Mouse (Mus musculus) left cerebral cortex, adult 18-20 months (tissue): ENCODE data around the gene Fntb. TPM values are rescaled to one million over a fixed set of nuclear protein-coding genes. Genes with fewer than 3 reads are reported as not detected.
"Not testable (repeated sequence)": the region's sequence is repeated elsewhere in the genome, so short reads cannot be mapped to it uniquely, and the experiment has no call there.

Experiments used
- DNase-seq, 2 experiments: peaks; one replicate each; pipeline ENCODE4 v3.0.0; 2021 to 2022; ENCODE audit warnings: low spot score in 2 of 2, mixed read lengths in 1 of 2
- total RNA-seq, 2 experiments: library from RNA; stranded (reverse); gene quantifications; 2 replicates each; pipeline ENCODE4 v1.2.3; 2021

Gene Fntb
- total RNA-seq, 2 experiments from 2014 or later = 26.9 to 28.4 TPM

DNA sequence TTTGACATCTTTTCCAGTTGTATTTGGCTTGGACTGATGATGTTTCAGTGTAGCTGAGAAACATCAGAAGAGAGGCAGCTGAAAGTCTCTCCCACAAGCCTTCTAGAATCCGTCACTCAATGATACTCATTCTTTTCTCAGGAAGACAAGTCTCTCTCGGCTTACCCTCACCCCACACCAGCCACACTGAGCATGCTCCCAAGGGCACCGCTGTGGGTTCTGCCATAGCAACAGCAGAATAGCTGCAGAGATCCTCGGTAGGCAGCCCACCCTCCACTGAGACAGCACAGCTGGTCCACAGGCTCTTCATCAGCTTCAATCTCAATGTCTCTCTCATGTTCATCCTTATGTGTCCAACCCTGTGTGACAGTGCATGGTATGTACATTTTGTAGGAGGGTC is 59.9 kb downstream of the Fntb start:
- no peak for DNase-seq

DNA sequence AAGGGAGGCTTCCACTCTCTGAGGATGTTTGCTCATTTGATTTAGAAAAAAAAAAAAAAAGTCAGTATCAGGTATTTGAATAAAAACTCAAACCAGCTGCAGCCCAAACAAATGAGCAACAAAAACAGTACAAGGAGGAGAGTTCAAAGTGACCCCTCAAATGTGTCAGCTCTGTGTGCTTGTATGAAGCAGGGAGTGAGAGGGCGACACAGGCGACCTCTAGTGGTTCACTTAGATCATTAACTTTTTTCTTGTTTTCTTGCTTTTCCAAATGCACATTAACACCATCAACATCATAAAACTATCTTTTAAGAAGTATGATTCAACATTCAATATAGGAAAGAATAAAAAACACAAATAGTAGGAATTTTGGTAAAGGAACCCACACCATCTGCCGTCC is 67.3 kb downstream of the Fntb start:
- no peak for DNase-seq

DNA sequence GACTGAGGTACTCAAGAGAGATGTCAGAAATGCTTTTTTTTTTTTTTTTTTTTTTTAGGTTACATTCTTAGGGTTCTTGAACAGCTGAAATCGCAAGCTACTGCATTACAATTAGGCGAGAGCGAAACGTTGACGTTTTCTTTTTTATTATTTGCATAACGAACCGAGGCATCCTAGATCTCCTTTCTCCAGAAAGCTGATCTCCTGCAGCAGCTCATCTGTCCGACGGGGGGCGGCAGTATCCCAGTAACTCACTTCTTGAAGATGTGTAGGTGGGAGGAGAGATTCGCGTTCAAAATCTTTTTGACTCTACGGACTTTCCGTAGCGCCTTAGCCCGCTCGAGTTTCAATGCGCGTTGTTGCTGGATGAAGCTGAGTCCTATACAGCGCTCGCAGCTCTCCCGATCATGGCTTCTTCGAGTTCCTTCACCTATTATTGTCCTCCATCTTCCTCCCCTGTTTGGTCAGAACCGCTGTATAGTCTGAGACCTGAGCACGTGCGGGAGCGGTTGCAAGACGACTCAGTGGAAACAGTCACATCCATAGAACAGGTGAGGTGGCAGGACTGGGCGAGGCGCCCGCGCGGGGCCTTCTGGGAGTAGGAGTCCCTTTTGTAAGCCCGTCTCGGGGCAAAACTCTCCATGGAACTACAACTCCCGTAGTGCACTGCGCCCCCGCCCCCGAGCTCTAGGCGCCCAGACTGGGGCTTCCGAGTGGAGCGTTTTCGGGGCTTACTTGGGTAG is 71.9 kb downstream of the Fntb start:
- peak; percentile 99 for DNase-seq

DNA sequence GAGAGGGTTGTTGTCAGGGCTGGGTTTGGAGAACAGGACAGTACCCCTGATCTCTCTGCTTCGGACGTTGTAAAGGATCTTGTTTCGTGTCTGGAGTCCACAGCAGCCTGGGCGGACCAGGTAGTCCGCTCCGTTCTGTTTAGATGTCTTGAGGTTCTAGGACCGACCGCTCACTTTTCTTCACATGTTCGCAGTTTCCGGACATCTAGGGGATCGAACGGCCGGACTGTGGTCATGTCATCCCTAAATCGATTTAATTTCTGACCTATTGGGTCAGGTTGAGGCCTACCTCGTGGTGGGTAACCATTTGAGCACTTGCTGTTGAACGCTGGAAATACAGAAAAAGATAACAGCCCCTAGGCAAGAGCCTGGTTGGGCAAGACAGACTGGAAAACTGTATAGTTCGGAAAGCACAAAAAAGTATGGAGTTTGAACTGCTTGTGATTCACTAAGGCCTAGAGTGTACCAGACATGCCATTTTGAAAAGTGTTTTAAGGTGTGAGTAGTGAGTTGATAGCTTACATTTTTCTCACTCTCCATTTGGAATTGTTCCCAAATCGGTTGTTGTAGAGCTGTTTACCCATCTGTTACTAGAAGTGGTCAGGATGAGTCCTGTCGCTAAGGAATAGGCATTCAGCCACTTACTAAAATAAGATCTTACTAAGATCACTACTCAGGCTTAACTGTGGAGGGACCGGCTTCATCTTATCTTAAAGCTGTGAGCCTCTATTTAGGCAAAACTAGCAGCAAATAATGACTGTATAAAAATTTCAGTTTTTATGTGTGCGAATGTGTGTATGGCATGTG is 72.7 kb downstream of the Fntb start:
- DNase-seq = no peak

DNA sequence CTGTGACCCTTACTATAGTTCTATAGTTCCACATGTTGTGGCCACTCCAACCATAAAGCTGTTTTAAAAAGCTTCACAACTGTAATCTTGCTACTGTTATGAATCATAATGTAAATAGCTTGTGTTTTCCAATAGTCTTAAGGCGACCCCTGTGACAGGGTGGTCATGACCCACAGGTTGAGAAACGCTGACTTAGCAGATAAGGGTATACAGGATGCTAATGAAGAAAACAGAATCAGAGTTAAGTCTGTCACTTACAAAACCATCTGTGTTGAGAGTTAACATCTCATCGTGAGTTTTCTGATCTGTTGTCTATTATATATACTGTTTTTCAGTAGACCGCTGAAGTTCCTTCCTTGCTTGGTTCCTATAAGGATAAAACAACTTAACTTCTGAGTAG is 73.9 kb downstream of the Fntb start:
- no peak for DNase-seq

DNA sequence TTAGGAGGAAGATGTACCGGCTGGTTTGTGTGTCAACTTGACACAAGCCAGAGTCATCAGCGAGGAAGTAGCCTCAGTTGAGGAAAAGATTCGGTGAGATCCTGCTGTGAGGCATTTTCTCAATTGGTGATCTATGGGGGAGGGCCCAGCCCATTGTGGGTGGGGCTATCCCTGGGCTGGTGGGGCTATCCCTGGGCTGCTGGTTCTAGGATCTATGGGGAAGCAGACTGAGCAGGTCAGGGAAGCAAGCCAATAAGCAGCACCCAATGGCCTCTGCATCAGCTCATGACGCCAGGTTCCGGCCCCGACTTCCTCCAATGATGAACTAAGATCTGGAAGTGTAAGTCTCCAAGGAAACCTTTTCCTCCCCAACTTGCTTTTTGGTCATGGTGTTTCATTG is 74.7 kb downstream of the Fntb start:
- DNase-seq = no peak

DNA sequence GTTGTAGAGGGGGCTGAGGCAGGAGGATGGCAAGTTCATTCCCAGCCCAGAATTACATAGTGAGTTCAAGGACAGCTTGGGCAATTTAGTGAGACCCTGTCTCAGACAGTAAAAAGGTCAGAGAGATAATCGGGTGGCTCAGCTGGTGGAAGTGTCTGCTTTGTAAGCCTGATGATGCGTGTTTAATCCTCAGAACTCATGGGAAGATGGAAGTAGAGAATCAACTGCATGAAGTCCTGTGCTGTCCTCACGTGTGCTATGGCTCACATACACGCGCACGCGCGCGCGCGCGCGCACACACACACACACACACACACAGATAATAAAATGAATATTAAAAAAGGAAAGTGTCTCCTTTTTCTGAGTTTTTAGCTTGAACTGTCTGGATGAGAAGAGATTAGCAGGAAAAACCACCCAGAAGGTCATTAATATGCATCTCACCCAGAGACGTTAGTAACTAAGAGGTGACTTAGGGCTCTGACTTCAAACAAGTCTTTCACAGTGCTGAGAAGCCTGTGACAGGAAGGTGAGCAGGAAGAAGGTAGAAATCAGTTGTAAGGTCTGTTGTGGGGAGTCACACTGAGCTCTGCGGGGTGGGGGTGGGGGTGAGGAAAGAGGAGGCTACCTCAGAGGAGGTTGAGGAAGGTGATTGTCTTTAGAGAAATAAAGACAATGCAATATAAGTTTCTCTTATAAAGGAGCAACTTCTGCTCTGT is 79.1 kb downstream of the Fntb start:
- DNase-seq = no peak

DNA sequence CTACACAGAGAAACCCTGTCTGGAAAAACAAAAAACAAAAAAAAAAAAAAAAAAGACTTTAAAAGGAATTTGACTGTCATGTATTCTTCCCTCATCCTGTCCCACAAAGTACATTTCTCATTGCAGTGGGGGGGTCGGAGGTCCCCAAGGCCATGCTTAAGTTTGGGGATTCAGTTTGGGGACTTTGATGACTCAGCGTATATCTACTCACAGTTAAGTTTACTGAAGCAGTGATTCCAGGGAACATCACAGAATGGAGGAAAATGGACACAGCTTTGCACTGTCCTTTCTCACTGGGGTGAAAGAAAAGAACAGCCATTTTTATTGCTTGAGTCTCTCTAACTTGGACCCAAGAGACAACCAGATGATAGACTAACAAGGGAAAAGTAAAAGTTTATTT is 87.0 kb downstream of the Fntb start:
- DNase-seq = no peak

DNA sequence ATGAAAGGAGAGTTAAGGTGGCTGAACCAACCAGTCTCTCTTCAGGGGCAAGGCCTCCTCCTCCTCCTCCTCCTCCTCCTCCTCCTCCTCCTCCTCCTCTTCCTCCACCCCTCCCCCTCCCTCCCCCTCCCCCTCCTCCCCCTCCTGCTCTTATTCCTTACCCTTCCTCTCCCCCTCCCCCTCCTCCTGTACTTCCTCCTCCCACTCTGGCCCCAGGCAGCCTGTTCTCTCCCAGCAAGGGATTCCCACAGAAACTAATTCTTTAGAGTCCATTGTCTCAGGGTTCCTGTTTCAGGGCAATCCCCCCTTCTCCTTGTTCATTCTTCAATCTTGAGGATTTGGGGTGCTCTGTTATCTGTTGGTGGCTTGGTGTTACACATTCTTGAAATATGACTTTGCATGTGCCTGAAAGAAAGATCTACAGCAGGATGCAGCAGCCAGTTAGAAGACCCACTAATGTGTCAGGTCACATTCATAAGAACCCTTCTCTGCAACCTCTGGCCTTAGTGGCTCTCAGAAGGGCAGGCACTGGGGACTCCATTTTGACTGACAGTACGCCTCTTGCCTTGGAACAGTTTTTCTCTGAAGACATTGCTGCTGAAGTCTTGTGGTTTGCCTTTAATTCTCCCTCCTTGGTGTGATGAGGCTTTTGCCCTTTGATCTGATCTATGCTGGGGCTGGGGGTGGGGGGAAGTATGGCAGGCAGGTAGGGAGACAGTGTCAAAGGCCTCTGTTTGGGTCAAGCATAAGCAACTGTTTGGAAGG is 88.2 kb downstream of the Fntb start:
- no peak for DNase-seq

DNA sequence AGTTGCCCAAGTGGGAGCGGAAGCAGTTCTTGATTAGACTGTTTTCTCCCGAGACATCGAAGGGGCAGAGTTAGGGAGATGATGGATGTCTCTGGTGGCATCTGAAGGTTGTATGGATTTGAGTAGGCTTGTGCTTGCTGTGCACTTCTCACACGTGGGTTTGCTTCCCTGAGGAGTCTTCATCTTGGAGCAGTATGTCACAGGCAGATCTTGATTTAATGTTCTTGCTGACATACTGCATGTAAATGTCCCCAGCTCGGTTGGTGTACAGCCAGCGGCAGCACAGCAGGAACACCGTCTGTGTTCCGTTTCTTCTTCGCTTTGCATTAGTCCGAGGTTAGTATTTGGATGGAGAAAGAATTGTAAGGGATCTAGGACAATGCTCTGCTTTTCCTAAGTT is 91.7 kb downstream of the Fntb start:
- no peak for DNase-seq

DNA sequence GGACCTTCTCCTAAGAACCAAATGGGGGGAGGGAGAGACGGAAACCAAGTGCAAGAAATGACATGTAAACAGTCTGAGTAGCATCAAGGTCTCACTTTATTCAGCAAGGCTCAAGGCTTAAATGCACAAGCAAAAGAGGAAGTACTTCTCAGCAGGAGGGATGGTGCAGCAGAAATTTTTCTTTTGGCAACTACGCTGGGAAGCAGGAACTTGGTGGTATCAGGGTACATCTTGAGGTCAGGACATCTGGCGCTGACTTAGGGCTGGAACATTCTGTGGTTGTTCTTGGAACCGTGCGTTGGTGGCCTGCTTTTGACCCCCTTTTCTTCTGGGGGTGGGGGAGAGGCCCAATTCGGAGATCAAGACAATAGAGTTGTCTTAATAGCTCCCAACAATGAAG is 93.4 kb downstream of the Fntb start:
- not testable (repeated sequence) for DNase-seq

DNA sequence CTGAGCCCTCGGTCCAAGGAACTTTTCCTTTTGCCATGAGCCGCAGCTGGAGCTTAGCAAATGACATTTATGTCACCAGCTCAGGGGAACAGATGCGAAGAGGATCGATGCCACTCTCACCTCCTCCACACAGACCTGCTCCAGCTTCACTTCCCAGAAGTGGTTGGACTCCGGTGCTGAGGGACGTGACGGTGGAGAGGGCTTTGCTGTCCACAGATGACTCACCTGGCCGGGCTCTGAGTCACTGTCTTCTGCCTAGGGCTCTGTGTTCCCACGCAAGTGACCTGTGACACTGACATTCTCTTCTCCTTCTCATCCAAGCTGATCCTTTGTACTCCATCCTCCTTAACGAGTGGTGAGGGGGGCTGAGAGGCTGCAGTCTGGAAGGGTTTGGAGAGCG is 98.3 kb downstream of the Fntb start:
- peak; percentile 53 to 54 for DNase-seq

DNA sequence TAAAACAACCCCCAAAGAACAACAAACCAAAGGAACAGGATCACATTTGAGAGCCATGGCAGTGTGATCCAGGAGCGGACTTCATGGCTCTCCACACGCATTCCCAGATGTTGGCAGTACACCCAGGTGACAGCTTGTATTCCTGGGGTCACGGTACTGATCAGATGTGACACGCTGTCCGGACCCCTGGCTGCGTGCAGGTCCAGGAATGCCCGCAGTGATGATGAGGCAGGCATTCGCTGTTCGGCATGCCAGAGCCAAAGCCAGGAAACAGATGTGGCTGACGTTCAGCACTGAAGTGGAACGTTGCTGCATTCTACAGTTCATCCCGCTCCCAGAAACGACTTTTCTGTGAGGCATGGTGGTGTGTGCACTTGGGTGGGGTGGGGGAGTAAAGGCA is 99.9 kb downstream of the Fntb start:
- no peak for DNase-seq

DNA sequence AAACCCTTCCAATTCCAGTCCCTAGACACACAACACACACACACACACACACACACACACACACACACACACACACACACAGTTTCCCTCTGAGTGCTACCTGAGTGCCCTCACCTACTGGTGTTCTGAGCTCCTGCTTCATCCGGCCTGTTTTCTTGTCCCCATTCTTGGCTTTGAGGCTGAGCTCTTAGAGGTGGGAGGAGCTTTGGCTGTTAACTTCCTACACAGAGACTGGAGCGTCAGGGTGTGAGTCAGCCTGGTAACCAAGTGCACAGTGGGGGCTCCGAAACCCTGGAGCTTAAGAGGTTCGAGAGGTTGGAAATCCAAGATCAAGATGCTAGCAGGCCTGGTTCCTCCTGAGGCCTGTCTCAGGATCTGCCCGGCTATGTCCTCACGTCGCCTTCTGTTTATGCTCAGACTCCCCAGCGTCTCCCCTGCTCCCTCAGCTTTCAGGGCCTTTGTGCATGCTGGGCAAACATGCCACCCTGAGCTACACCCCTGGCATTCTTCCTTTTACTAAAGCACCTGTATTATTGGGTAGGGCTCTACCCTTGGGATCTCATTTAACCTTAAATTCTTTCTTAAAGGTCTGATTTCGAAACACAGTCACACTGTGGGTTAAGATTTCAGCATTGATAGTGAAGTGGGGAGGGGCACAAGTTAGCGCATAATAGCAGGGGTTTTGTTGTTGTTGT is 102.3 kb downstream of the Fntb start:
- DNase-seq = peak; percentile 53 to 57

DNA sequence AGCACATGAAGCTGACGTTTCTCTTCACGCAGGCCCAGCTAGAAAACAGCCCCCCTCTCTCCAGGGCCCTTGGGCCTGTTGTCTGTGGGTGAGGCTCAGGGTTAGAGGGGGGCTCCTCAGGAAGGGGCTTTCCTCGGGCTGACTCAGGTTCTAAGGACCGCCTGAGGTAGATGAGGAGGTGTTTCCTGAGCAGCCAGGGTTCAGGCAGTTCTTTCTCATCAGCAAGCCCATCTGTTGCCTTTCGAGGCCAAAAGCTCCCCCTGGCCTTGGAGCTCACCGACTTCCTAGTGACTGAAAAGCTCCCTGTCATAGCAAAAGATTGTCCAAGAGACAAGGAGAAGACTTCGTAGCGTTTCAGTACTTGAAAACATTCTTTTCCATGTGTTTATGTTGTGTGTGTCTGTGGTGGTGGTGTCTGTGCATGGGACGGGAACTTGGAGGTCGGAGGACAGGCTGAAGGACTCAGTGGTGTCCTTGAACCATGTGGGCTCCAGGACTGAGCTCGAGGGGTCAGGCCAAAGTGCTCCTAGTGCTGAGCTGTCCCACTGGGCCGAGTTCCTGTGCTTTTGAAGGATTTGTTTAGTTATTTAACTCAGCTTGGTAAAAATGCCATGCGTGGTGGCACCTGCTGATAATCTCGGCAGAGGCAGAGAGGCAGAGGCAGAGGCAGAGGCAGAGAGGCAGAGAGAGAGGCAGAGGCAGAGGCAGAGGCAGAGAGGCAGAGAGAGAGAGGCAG is 103.2 kb downstream of the Fntb start:
- no peak for DNase-seq

DNA sequence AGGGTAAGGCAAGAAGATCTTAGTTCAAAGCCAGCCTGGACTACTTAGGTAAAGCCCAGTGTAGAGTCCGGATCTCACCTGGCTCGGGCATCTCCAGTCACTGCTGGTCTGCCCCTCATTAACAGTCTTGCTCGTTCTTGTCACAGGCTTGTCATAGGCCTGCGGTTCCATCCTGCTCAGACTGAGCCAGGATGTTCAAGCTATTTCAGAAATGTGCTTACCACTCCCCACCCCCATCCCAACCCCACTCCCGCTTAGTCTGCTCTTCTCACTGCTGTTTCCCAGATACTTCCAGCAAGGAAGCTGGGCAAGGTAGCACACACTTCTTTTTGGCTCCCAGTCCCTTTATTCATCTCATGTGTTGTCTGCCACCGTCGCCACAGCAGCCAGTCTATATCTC is 104.2 kb downstream of the Fntb start:
- no peak for DNase-seq

DNA sequence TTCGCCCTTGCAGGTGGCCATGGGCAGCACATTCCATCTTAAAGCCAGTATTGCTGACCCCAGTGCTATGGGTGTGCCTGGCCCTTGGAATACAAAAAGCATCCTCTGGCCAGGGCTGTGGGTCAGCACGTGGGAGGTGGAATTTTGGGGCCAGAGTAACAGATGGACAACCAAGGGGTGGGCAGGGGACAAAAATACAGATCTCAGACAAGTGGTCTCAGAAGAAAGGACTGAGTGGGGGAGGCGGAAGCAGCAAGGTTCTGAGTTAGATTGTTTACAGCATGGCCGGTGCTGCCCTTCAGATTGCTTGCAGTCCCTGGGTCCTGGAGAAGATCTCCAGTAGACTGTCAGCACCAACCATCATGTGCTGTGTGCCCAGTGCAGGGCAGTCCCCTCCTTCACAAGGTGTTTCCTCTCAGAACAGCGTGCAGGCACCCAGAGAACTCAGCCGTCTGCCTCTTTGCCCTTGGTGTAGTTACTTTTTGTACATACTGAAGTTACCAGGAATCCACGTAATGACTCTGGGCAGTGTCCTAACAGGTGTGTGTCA is 107.5 kb downstream of the Fntb start:
- DNase-seq = no peak

DNA sequence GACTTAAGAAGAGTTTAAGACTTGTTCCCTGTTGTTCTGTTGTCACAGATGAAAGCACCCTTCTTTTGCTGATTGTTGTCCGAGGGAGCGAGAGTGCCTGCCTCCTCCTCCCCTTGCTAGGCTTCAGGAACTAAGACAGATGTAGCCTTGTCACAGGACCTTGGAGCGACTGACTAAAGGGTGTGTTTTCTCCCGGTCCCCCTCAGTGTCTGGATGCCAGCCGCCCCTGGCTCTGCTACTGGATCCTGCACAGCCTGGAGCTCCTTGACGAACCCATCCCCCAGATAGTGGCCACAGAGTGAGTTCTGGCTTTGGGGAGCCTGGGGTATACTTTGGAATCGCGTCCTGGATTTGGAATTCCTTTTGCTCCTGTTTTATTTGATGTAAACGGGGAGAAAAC is 109.4 kb downstream of the Fntb start:
- no peak for DNase-seq

DNA sequence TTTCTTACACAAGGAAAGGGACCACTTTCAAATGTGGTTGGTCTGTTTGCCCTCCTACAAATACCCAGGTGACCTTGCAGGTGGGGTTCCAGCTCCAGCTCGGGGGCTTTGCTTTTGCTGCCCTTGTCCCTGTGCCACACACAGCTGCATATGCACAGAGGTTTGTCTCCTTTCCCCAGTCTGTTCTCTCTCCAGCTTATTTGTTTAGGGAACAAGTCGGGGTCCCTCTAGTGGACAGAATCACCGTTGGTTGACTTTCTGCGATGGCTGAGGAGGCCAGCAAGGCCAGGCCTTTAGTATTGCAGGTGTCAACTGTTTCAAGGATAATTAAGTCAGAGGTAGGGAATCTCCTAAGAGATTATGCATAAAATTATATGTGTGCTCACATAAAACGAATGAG is 113.9 kb downstream of the Fntb start:
- DNase-seq = peak; percentile 48 to 63

DNA sequence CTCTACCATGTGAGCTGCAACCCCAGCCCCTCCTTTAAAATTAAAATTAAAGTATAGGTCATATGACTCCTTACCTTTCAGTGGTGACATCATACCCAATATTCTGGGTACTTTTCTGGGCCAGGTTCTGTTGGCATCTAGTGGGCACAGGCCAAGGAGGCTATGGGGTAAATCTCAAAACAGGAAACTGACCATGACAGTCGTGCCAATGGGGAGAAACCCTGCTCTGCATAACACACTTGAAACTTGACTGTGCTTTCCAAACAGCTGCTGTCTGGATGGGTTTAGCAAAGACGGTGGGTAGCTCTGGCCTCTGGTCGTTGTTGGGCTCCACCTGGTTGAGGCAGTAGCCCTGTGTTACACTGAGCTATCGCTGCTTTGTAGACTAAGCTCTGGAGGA is 114.7 kb downstream of the Fntb start:
- DNase-seq = no peak
